Mouse (Mus musculus) brain, embryonic 14.5 days (tissue): ENCODE results near the gene Arhgef38. TPM values are rescaled to one million over a fixed set of nuclear protein-coding genes. Genes with fewer than 3 reads are reported as not detected.
A peak's percentile ranks its signal among the peaks of the same experiment; 100 is the strongest.

Source experiments
- DNase-seq: peaks from one replicate; pipeline ENCODE4 v3.0.0-alpha.2; 2011; ENCODE audit warnings: low read depth
- CTCF ChIP-seq: fragments of 200-500 bp; IDR thresholded peaks from 2 replicates; pipeline ENCODE4 v1.5.1; 2012; ENCODE audit warnings: inconsistent platforms, mild to moderate bottlenecking, moderate library complexity, borderline replicate concordance; ENCODE audit not compliant: insufficient read depth, insufficient read length; ENCODE audit errors: extremely low read depth
- POLR2A ChIP-seq: fragments of 200-500 bp; IDR thresholded peaks from 2 replicates; pipeline ENCODE4 v1.6.1; 2012; ENCODE audit warnings: mild to moderate bottlenecking, inconsistent platforms, borderline replicate concordance; ENCODE audit not compliant: poor library complexity, insufficient read depth, insufficient read length, severe bottlenecking; ENCODE audit errors: extremely low read depth
- polyA plus RNA-seq: library from polyadenylated mRNA; depleted of rRNA; stranded (reverse); fragments of >200 nt; gene quantifications from 2 replicates; pipeline ENCODE4 v1.2.3, GENCODE M21; 2012; rRNA removed

Arhgef38 gene
- polyA plus RNA-seq, 1 experiment, result 0.05 TPM

DNA sequence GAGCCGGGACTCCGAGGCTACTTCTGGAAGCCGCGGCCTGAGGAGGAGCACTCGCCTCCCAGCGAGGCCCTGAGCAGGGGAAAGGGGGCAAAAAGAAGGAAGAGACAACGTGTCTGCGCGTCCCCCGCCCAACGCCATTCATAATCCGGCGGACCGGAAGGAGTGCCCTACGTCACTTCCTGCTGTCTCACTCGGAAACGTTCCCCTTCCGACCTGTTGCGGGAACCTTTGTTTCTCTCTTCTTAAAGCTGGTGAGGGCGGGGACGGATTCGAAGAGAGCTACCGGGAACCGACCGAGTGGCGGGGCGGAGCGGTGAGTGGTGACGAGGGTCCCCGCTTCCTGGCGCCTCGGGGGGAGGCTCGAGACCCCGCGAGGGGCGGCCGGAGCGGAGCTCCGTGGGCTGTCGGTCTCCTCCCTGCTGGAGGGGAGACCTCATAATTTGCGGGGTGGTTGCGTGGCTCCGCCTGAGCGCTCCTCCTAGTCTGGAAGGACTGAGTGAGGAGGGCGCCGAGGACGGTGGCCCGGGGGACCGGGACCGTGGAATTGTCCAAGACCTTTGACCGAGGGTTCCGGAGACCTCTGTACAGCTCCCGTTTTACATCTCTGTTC is 143.0 kb downstream of the Arhgef38 start, which contains the start of the genes Ints12 and Gstcd:
Gene Ints12, plus strand, starts transcription at position 177 of the 610 bp plus-strand sequence.
Gene Gstcd, minus strand, starts transcription at position 370 of the 610 bp plus-strand sequence.
- TF ChIP-seq CTCF (no peak), POLR2A (peak; percentile 77)
- DNase-seq, result peak; percentile 98

DNA sequence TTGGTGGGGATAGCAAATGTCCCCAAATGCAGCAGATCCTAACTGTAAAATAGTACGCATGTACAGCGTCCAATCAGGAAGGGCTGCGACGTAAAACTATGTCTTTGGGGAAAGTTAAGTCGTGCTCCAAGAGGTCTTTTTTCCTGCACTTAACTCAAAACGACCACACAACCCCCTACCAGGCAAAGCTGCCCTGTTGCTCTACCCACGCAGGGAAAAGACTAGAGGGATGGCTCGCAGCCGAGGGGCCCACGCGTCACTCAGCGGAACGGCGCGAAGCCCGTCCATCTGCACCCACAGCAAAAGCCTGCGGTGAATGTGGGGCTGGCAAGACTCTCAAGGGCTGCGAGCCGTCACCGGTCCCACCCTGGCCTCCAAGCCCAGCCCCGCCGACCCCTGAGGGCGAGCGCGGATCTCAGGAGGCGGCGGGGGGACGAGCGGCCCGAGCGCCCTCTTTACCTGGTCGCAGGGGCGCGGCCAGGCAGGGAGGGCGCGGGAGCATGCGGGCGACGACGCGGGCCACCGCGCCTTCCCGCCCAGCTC is 143.6 kb downstream of the Arhgef38 start:
- DNase-seq, result no peak
- TF ChIP-seq CTCF (no peak), POLR2A (no peak)

DNA sequence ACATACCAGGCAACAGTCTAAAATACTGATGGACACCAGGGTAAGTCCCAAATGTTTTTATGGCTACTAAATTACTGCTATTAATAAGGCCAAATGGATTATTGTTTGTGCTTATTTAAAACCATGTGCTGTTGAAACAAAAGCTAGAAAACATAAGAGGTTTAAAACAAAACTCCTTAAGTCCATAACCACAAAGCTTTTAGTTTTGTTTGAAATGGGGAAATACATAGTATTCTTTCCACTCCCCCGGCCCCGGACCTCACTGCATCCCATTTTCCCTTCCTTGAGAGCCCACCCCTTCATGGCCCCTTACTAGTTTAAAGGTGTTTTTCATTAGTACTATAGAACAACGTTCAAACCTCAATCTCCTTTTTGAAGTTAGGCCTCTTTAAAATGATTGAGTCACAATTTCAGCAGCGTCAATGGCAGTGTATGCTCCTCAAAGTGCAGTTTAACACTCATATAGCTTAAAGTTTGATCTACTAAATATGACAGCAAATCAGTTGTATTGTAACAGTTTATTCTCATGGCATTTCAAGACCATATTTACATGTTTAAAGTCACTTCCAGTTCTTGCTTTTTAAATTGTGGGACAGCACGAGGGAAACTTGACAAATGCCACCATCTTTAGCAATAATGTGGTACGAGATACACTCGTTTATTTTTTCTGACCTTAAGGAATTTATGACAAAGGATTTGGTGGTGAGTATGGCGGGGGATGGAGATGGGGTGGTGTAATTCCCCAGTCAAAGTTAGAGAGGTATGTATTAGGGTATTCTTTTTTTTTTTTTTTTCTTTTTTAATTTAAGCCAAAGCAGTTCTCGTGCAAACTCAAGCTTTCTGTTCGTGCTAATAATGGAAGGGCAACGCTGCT is 144.3 kb downstream of the Arhgef38 start:
- TF ChIP-seq CTCF (no peak), POLR2A (no peak)
- peak; percentile 3 for DNase-seq

DNA sequence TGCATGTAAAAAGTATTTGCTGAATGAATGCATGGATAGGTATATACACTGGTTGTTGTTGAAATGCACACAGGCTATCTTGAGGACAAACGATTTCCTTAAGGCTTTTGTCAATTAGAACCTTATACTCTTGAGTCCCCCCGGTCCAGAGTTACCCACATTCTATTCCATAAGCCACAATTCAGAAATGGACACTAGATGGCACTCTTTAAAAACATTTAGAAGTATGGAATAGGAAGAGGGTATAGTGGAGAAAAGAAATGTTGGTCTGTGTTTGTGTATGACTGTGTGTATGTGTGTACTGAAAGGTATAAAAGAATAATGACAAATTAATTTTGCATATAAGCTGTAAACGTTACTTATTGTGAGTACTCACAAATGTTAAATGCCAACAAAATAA is 148.9 kb downstream of the Arhgef38 start:
- peak; percentile 77 for DNase-seq
- no peak for TF ChIP-seq POLR2A
- peak; percentile 22; the same call in 1 of the 2 replicates for TF ChIP-seq CTCF

DNA sequence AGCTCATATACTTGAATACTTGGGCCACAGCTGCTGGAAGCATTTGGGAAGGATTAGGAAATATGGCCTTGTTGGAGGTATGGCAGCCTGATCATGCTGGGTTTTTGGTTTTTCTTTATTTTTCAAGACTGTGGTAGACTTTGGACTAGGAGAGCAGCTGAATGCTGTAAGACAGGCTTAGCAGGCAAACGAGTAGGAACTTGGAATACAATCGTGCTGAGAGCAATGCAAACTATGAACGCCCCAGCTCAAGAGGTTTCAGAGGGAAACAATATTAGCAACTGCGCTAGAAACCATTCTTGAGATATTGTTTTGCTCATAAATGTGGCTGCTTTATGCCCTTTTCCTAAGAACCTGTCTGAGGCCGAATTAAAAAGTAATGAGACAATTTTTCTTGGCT is 152.0 kb downstream of the Arhgef38 start:
- no peak for DNase-seq
- TF ChIP-seq POLR2A, result no peak
- no peak for TF ChIP-seq CTCF

DNA sequence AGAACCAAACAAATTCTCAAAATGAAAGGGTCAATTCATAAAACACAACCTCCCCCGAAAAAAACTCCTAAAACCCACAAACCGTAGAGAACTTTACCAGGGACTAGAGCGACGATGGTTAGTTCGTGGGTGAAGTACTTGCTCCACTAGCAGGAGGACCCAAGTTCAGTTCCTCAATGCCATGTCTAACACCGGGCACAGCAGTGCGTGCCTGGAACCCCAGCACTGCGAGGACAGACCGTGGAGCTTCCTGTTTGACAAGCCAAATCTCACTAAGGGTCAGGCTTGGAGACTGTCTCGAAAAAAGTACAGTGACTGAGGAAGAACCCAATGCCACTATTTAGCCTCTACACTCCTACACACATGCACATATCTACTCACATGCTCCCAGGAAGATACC is 159.2 kb downstream of the Arhgef38 start:
- no peak for DNase-seq
- TF ChIP-seq POLR2A, result no peak
- no peak for TF ChIP-seq CTCF

Other genes with a start within 250 kb of the Arhgef38 start
- 15.1 and 16.2 TPM in 2 replicates for gene Ints12, start 143.1 kb downstream of the Arhgef38 start, polyA plus RNA-seq
- gene Gstcd, start 142.9 kb downstream of the Arhgef38 start, polyA plus RNA-seq, result 10.6 and 11.3 TPM in 2 replicates
- gene Ppa2, start 75.2 kb upstream of the Arhgef38 start, polyA plus RNA-seq, result 34.5 and 41.8 TPM in 2 replicates